Mouse (Mus musculus) brain, embryonic 18.5 days (tissue): ENCODE measurements at regions not wholly inside any gene's neighbourhood (a gene's known extent, or its start where the extent isn't known, plus 50 kb on each side); places are given as distances from the start of the nearest gene placed in this dataset.

ENCODE experiments used
- DNase-seq: peaks from one replicate; pipeline ENCODE4 v3.0.0-alpha.2; 2012; ENCODE audit warnings: low read depth, low spot score

DNA sequence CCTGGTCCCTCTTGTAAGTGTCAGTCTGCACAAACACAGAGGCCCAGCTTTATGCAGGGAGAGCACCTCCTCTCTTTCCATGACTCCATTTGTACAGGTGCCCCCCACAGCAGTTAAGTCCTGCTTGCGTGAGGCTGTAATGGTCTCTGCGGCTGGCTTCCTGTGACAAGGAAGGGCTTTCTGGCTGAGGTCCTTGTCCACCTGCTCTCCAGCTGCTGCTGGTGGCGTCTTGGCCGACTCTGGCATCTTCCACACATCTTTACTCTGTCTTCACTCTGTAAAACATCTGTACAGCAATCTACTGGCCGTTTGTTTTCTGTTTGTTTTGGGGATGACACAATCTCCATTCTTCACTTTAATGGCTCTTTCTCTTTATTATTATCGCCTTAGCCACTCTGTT lies 60.8 kb downstream of the Rpusd4 start:
- DNase-seq = no peak

- no peak for DNase-seq
Measured at GRCm38 (mm10) chr9:35330386-35330785, 62.7 kb downstream of the Rpusd4 start.

DNA sequence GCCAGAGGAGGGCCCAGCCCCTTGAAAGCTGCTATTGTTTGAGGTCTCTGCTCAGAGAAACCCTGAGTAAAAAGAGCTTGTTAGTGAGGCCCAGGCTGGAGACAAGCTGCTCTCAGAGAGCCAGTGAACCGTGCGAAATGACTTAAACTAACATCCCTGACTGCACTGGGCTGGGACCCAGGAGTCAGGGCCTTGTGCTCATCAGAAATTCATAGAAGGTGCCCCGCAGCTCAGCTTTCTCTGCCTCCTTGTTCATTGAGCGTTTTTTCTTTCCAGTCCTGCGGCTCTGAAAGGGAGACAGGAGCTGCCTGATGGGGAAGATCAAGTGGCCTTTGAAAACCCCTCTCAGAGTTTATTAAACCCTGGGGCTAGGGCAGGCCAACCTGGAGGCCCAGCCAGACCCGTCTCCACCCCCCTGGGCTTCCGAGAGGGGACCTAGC lies 63.6 kb downstream of the Rpusd4 start:
- DNase-seq = peak; percentile 66

GRCm38 (mm10) chr9:35332688-35333630 lies 65.3 kb downstream of the Rpusd4 start:
- no peak for DNase-seq

DNA sequence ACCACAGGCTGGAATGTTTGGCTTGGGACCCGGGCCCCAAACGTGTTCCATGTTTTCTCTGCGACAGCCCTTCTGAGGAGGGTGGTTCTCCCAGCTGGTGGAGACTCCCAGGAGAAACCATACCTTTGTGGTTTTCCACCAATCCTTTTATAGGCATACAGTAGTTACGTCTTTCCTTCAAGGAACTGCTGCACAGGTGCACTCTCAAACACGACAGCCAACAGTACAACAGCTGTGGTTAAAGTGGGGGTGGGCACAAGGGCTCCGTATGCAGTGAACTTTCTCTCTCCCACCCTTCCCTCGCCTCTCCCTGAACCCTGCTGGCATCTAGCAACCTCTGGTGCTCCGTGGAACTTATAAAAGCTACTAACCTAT lies 66.0 kb downstream of the Rpusd4 start:
- no peak for DNase-seq

- no peak for DNase-seq
Measured at GRCm38 (mm10) chr9:35334536-35334935, 66.9 kb downstream of the Rpusd4 start.

DNA sequence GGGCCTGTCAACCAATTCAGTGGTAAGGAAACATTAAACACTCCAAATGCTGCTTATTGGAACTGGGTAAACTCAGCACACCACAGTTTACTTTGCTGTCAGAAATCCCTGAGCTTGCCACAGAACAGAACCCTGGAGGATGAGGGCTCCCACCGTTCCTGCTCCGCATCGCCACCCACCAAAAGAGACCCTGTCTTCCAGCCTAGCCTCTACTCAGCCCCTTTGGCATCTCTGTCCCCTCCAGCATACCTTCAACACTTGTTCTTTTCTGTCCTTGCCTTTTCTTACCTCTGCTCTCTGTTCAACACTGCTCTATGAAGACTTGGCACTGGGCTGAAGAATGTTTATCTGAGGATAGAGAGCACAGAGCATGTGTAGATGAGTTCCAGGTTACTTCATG lies 67.5 kb downstream of the Rpusd4 start:
- no peak for DNase-seq

DNA sequence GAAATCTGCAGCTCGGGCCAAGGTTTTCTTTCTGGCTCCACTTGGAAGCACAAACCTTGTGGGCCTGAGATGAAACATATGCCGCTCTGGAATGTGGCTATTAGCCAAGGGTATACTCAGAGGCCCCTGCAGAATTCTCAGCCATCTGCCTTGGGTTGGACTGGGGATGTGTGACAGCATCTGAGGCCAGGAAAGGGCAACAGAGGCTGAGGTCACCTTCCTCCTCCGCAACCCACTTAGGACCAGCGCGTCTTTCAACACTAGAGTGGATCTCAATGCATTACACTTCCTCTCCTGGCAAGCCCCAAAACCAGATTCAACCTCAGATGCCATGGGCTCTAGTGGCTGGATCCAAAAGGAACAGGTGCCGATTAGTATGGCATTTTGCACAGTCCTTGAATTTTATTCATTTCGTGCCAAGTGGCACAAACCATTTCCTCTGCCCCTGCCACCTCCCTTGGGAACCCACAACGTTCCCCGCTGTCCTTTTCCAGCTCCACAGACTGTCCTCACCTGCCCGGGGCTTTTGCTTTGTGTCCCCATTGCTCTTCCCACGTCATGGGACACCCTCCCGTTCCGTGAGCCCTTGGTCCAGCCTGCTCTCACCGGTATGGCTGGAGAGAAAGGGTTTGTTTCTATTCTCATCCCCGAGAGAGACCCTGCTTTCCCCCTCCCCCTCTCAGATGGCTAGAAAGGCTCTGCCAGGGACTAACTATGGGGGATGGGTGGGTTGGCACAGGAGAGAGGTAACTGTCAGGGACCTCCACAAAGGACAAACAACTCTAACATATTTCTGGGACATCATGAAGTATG lies 68.4 kb downstream of the Rpusd4 start:
- DNase-seq = no peak

DNA sequence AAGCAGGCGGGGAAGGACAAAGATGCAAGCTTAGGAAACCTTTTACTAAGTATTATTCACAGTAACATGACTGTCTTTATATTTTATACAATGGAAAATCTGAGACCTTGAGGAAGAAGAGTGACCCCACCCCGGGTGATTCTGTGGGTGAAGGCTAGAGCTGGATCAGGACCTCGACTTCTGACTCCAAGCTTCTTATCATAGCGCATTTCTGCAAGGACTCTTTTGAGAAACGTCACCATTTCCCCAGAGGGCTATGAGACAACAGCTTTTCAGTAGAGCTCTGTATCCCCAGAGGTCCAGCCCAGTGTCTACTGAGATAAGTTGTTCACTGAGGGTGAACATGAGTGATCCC lies 69.0 kb downstream of the Rpusd4 start:
- no peak for DNase-seq

- DNase-seq = no peak
Measured at GRCm38 (mm10) chr9:35338858-35339257, 71.2 kb downstream of the Rpusd4 start.

DNA sequence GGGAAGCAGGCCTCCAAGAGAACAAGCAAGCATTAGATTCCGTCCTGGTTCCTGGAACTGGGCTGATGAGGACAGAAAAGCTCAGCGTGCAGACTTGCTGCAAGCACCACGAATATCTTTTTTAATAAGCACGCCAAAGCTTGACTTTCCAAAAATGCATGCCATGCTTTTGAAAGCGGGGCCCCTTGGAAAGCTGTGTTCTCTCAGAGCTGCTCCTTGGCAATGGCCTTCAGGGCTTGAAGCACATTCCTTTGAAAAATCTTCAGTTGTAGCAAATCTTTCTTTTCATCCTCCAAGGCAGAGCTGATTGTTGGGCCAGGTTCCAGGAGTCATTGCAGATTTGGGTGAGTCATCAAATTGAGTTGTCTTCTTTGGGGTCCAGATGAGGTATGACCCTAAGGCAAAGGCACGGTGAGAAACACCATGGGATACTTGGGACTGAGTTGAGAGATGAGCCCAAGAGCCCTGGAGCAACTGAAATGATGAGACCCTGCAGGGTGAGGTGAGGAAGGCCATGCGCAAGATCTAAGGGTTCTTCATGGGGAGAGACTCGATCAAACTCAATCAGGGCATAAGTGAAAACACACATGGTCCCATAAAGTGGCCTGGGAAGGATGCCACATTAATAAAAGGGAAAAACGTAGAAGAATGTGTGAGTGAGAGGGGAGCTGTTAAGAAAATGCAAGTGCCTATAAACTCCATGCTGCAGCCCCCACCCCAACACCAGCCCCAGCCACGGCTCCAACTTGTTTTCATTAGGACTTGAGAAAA lies 72.0 kb downstream of the Rpusd4 start:
- no peak for DNase-seq

DNA sequence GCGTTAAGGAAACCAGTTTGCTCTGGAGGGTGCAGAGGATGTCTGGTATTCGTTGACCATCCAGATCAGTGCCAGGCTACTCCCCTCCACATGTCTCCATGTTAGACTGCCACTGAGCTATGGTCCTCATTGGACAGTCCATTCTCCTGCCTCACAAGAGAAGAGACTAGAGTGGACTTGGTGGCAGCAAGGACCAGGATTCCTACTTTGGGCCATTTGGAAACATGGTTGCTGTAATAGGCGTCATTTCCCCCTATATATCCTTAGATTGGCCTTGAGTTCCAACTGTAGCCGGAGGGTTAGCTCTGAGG lies 72.6 kb downstream of the Rpusd4 start:
- no peak for DNase-seq

GRCm38 (mm10) chr9:35340811-35341210 lies 73.1 kb downstream of the Rpusd4 start:
- DNase-seq = no peak

DNA sequence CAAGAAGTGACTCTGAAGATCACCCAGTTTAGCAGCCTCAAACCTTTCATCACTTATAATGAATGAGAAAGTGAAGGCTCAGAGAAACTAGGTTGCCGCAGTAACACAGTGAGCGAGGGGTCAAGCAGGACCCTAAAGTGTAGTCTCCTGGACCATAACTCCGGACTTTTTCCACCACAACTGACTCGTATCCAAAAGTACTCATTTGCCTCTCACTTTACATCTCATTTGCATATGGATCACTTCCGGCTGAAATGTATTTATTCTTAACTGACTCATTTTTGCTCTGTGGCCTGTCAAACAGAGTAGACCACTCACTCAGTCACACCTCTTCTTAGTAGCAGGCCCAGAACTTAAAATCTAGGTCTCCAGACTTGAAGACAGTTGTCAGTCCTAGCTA lies 73.7 kb downstream of the Rpusd4 start:
- DNase-seq = no peak

DNA sequence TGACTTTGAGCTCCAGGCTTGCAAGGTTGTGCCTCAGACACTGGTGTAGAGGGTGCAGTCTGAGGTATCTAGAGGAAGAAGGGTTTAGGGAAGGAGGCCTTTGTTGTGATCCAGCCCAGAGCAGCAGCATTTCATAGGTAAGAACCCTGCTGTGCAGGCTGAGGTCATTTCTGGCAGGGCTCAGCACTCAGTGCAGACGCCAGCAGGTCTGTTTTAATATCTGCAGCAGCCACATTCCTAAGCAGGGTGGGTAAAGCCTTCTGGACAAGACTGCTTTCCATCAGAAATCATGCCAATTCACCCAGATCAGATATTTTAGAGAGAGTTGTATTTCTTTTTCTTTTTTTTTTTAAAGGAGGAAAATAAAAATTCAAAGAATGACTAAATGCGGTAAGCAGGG lies 74.8 kb downstream of the Rpusd4 start:
- DNase-seq = no peak

DNA sequence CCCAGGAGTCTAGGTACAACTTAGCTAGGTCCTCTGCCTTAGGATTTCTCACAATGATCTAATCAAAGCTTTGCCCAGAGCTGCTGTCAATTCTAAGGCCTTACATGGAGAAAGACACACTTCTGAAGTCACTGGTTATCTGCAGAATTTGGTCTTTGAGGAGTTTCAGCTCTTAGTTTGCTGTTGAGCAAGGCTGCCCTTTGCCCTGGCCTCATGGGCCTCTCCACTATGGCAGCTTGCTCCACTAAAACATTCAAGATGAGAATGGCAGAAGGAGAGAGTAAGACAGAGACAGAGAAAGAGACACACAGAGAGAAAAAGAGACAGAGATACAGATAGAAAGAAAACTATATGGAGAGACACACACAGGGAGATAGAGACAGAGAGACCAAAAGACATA lies 75.7 kb downstream of the Rpusd4 start:
- no peak for DNase-seq

GRCm38 (mm10) chr9:35344374-35344773 lies 76.6 kb upstream of the Cdon start:
- no peak for DNase-seq

GRCm38 (mm10) chr9:35346378-35346777 lies 74.5 kb upstream of the Cdon start:
- no peak for DNase-seq

DNA sequence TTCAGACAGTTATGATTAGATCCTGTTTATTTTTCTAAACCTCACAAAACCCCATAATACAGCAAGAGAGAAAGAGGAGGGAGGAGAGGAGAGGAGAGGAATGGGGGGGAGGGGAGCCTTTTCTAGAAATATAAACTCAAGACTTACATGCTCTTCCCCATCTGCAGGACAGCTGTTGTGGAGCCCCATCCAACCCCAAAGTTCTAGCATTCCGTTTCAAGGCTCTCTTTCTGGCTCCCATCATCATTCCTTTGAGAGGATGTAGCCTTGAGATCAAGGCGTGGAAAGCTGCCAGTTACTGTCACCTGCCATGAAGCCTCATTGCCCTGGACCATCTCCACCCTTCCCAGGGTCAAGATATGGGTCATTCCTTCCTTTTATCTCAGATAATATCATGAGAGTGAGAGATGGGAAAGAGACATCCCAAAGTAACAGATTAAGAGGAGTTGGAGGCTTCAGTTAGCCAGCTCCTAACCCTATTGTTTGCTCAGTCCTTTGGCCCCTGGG lies 70.8 kb upstream of the Cdon start:
- DNase-seq = no peak

DNA sequence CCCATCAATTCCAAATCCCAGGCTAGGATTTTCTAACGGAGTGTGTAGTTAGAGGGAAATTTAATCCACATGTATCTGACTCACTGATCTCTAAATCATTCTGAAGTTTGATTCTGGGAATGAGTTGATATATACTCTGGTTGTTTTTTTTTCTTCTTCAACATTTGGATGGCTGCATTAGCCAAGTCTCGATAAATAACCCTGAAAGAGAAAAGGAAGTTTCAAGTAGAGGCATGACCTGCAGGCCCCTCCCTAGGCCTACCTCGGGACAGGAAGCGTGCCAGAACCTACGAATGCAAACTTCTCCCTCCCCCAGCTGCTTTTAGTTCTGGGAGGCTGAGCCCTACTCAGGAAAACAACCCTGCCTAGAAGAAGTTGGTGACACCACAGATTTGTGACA lies 69.4 kb upstream of the Cdon start:
- DNase-seq = no peak

DNA sequence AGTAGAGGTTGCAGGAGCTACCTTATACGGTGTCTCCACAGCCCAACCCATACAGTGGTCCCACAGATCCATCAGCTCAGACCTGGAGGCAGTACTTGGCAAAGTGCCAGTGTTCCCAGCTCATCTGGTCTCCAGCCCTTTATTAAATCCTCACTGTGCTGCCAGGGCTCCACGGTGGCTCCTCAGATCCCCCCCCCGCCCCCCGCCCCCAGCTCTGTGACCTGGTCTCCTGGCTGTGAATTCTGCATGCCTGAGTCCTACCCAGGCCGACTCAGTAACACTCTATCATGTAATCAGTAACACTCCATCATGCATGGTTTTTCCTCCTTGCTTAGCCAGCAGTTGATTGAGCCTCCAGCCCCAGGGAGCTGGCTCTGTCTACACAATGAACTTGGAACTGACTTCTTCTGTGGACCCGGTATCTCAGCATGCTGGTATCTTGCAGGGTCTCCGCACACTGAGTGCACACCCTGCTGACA lies 66.2 kb upstream of the Cdon start:
- DNase-seq = no peak

DNA sequence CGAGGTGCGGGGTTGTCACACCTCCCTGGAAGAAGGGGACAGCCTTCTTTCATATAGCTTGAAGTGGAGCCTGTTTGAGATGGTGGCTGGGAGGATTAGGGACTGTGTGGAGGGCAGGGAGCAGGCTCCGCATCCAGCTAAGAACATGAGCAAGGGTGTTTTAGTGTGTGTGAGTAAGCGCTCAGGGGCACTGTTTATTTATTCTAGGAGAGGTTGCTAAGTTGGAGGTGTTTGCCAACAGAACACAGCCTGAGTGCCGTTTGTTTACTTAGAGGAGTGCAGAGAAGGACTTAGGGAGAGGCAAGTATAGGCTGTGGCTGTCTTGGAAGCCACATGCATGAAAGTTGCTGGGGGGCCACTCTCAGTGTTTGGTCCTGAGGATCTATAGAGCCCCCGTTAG lies 61.2 kb upstream of the Cdon start:
- DNase-seq = no peak
